Mouse (Mus musculus): ENCODE data around the gene Tbrg4.
"Not testable (repeated sequence)": the region's sequence is repeated elsewhere in the genome, so short reads cannot be mapped to it uniquely, and the experiment has no call there.

GRCm38 (mm10) chr11:6652978-6653377 lies 27.1 kb upstream of the Tbrg4 start:
- TF ChIP-seq GATA1 (IDR thresholded peaks at IDR 0.05; ENCODE audit: borderline replicate concordance, low read length); FLI1 (IDR thresholded peaks at IDR 0.05; ENCODE audit: low read length): not testable (repeated sequence)
